Mouse (Mus musculus) ovary, postnatal 10 days (tissue): Measurements from ENCODE around the gene Usp36.

Experiments
- DNase-seq: peaks from one replicate; pipeline ENCODE4 v3.0.0; 2022; ENCODE audit warnings: low spot score

The Usp36 gene

GRCm38 (mm10) chr11:118298810-118299209 is 8.8 kb upstream of the Usp36 start:
- DNase-seq: no peak

DNA sequence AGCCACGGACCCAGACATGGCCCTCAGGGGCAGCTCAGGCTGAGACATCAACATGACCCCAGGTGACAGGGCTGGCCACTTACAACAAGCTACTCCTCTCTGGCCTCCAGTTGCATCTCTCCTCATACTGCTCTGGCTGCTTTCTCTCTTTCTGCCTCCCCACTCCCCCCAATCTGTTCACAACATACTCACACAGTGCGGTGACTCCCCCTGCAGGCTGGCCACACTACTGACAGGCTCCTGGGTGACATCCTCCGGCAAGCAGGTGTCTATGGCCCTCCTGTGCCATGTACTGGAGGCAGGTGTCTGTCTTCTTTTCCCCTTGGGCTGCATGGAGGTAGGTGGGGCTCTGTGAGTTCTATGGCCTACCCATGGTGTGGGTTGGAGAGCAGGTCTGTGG is 7.9 kb upstream of the Usp36 start:
- no peak for DNase-seq

GRCm38 (mm10) chr11:118295026-118295425 is 5.0 kb upstream of the Usp36 start:
- DNase-seq: no peak

GRCm38 (mm10) chr11:118292671-118293070 is 2.6 kb upstream of the Usp36 start:
- DNase-seq: no peak

DNA sequence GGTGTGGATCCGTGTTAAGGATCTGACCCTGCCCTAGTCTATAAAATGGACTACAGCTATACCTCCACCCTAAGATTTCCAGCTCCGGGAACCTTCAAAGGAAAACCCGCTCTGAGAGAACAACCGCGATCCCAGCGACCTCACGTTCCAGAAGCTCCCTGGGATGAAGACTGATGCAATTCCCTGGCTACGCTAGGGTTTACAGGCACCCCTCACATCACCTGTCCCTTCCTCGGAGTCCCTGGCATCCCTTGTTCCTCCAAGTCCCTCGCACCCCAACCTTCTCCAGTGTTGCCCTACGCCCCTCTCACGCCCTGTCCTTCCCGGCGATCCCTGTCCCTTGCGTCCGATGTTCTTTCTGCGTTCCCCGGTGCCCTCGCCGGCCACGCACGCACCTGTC is 482 bp downstream of the Usp36 start:
- no peak for DNase-seq

DNA sequence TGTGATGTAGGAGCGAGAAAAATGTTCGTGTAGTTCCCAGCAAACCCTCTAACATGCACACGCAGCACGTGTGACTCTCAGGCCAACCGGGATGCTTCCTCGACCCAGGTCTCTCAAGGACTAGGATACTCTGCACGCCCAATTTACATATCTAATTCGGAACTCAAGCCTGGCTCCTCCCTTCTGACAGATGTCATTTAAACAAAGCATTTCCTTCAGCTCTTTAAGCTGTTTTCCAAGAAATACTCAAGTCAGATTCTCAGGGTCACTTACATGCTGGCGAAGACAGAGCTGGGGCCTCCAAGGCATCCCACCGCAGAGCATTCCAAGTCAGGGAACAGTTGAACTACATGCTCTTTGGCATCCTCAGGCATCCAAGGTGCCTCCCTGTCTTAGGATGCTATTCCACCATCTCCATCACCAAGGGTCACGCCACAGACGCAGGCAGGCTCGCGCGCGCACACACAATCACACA is 970 bp downstream of the Usp36 start:
- no peak for DNase-seq

GRCm38 (mm10) chr11:118287573-118287972 is 2.5 kb downstream of the Usp36 start:
- DNase-seq: no peak

- no peak for DNase-seq
These were observed 3.6 kb downstream of the Usp36 start for GRCm38 (mm10) chr11:118286434-118286833.

DNA sequence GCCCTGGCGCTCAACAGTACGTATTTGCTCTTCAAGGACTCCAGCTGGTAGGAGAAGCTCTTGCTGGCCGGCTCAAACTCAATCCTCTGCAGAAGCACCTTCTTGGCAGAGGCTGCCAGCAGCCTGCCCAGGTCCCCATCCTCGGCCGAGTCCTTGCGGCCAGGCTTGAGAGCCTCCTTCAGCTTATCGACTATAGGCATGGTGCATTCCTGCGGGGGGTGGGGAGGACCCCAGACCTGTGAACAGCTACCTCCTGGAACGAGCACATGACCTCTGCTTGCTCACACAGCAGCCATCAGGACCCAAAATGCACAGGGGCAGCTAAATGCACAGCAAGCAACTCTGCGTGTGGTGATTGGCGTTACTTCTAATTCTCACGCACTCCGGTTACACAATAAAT is 4.3 kb downstream of the Usp36 start:
- no peak for DNase-seq

DNA sequence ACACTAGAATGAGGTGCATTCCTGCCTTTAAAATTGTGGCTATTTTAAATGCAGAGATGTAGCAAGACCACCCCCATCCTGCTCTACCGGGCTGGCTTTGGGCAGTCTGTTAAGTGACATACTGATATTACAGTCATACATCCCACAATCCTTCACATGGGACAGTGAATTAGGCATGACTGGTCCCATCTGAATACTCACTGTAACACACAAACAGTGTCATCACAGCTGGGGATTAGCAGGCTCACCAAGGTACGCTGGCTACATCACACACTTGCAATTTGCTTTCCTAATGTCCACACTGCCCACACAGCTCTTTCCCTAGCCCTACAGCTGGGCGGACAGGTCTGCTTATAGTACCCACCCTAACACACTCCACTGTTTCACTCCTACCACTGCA is 9.8 kb downstream of the Usp36 start:
- no peak for DNase-seq

DNA sequence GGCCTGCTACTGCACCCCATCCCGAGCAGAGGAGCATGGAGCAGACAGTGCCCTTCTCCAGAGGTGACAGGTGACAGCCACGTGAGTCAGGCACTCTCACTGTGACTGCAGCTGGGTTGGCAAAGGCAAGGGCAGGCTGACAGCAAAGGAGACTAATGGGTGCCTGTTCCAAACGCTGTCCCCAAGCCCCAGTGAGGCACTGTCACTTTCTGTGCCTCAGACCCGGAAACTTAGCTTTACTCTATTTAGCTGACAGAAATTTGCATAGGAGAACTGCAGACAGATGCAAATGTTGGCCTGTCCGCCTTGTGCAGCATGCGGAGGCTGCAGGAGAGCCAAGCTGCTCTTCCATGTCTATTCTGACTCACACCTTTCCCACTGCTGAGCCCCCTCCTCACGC is 13.7 kb downstream of the Usp36 start:
- no peak for DNase-seq

DNA sequence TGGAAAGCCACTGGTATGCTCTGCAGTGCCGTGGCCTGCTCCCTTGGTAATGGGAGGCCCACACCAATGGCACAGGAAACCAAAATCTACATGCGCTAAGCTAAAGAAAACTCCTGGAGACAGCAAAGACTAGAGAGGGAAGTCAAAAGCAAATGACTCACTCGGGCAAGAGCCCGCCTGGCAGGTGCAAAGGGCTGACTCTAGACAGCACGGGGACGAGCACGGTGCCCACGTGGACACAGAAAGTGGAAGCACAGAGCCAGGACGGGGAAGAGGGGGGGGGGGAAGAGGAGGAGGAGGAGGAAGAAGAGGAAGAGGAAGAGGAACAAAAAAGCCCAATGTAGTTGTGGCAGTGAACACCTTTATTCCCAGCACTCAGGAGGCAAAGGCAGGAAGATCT is 15.0 kb downstream of the Usp36 start:
- no peak for DNase-seq

DNA sequence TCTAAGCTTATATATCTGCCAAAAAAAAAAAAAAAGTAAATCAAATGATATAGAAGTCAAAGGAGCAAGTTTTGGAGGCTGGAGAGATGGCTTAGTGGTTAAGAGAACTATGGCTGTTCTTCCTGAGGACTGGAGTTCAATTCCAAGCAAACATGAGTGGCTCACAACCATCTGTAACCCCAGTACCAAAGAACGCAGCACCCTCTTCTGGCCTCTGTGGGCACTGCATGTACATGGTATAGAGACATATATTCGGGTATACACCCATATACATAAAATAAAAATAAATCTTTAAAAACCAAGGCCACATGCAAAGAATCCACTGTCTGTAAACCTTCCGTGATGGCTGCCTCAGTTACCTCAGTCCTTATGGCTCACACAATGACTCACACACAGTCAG is 20.2 kb downstream of the Usp36 start:
- no peak for DNase-seq

DNA sequence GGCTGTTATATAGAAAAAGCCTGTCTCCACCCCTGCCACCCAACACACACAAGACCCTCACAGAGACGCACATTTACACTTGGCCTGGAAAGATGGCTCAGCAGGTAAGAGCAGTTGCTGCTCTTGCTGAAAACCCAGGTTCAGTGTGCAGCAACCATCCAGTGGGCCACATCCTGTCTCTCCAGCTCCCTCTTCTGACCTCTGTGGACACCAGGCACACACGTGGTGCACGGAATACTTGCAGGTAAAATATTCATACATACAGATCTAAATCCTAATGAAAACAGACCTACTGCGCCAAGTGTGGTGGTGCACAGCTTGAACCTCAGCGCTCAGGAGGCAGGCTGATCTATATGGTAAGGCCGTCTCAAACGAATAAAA is 23.4 kb downstream of the Usp36 start:
- DNase-seq: no peak

DNA sequence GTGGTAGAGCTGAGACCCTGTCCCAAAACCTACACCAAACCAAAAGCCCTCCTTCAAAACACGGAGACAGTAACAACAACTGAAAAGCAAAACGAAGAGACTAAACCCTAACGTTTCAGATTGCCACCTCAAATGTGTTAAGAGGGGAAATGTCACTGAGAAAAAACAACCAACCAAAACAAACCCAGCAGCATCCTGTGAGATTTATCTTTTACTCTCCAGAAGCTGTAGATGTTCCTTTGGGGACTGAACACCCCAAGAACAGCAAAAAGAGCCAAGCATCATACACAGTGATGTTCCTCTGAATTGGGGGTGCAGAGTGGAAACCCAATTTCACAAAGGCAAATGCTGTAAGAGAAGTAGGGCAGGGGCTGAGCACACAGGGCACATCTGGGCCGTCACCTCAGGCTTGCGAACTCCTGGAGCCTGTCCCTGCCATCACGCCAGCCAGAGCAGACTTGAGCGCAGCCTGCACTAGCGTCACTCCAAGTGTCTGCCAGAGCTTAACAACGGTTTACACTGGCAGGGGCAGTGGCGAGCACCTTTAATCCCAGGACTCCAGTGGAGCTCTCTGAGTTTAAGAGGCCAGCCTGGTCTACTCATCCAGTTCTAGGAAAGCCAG is 23.9 kb downstream of the Usp36 start:
- DNase-seq: no peak

GRCm38 (mm10) chr11:118265621-118266020 is 24.4 kb downstream of the Usp36 start:
- DNase-seq: no peak

DNA sequence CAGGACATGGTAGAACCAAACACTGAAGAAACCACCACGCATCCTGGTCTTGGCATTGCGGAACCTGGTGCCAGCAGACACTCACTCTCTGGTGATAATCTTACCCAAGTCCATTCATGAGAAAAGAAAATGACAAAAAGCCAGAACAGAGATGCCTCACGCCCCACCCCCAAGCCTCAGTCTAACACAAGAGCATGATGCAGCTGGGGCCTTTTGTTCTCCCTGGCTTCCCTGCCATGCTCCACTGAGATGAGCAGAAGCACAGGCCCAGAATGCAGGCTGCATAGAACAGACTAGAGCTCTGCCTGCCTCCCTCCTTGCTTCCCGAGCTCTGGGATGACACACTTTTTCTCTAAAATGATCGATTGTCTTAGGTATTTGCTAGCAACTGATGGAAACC is 26.9 kb downstream of the Usp36 start:
- no peak for DNase-seq

DNA sequence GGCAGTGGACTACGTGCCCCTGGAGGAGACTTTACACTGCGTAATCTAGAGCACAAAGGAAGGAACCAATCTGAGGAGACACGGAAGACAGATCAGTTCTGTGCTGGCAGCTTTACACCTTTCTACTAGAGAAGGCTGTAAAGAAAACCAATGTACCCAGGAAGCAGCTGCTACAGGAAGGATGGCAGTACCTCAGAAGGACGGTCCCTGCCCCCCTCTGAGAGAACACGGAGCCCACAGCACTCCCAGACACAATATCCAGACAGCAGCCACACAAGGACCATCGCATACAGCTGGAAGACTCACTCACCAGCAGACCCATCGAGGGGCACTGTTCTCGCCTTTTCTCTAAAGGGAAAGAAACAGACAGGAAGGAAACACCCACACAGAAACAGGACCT is 30.0 kb downstream of the Usp36 start:
- DNase-seq: no peak

- no peak for DNase-seq
These were observed 30.5 kb downstream of the Usp36 start for GRCm38 (mm10) chr11:118259580-118259979.

GRCm38 (mm10) chr11:118256371-118256770 is 33.7 kb downstream of the Usp36 start:
- no peak for DNase-seq

- no peak for DNase-seq
These were observed 35.7 kb downstream of the Usp36 start for GRCm38 (mm10) chr11:118254159-118254951.

DNA sequence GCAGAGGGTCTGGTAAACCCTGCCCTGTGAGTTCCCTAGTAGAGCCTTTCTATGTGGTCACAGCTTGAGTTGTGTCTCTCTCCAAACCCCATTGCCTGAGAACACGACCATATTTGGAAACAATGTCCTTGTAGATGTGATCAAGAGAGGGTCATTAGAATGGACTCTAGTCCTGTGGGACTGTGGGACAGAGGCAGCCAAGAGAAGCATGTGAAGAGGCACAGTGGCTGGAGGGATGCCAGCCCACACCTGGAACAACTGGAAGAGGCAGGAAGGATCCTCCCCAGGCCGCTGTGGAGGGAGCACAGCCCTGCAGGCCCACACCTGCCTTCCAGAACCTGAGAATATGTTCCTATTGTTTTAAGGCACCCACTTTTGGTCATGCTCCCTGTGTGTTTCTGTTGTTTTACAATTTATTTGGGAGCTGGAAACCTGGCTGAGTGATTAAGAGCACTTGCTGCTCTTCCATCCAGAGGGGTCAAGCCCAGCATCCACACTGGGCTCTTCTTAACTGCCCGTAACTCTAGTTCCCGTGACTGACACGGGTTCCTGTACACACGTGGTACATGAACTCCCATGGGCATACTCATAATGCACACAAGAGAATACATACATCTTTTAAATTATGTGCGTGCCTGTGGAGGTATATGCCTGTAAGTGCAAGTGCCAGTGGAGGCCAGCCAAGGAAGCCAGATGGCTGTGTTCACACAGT is 36.4 kb downstream of the Usp36 start:
- DNase-seq: no peak

GRCm38 (mm10) chr11:118249012-118249383 is 41.0 kb downstream of the Usp36 start:
- DNase-seq: no peak
